Mouse (Mus musculus): ENCODE measurements around the gene Arg1. TPM values are rescaled to one million over a fixed set of nuclear protein-coding genes. Genes with fewer than 3 reads are reported as not detected.

The Arg1 gene
- polyA plus RNA-seq, 1 experiment from 2014 or later: 0.41 TPM

GRCm38 (mm10) chr10:24952549-24952948, 25.3 kb upstream of the Arg1 start:
- H3K4me1 ChIP-seq (replicated peaks): no peaks in the 10 kb centered on the region
- no peak overlapping the region for H3K4me2 ChIP-seq
- no peak overlapping the region for H3K27ac ChIP-seq (ENCODE audit: poor library complexity, severe bottlenecking)
- ATAC-seq (ENCODE audit: insufficient number of reproducible peaks, low FRiP score): no peak
- no peak overlapping the region for H3K4me3 ChIP-seq
- WGBS: 64% methylated on average over 7 of the region's 7 CpGs
- H3K9ac ChIP-seq: no peak overlapping the region
- no peaks in the 10 kb centered on the region for H3K27me3 ChIP-seq (replicated peaks)
- H3K9me3 ChIP-seq (replicated peaks): no peaks in the 10 kb centered on the region
- no peaks in the 10 kb centered on the region for H3K36me3 ChIP-seq

GRCm38 (mm10) chr10:24951575-24951974, 24.3 kb upstream of the Arg1 start:
- Histone ChIP-seq H3K4me2 (no peak overlapping the region), H3K4me3 (no peak overlapping the region)
- 80% methylated on average over 8 of the region's 8 CpGs for WGBS

GRCm38 (mm10) chr10:24950223-24950622, 22.9 kb upstream of the Arg1 start:
- ATAC-seq (ENCODE audit: insufficient number of reproducible peaks, low FRiP score): no peak
- no peak overlapping the region for H3K4me3 ChIP-seq
- no peak overlapping the region for H3K27ac ChIP-seq (ENCODE audit: poor library complexity, severe bottlenecking)
- no peaks in the 10 kb centered on the region for H3K36me3 ChIP-seq
- whole genome bisulfite sequencing: 64% methylated on average over 4 of the region's 4 CpGs
- H3K4me1 ChIP-seq (replicated peaks): no peaks in the 10 kb centered on the region
- H3K9ac ChIP-seq: no peak overlapping the region
- H3K9me3 ChIP-seq (replicated peaks): no peaks in the 10 kb centered on the region
- no peaks in the 10 kb centered on the region for H3K27me3 ChIP-seq (replicated peaks)
- H3K4me2 ChIP-seq: no peak overlapping the region

More at GRCm38 (mm10) chr10:24951575-24951974, 24.3 kb upstream of the Arg1 start:
- H3K27me3 ChIP-seq (replicated peaks): no peaks in the 10 kb centered on the region
- H3K27ac ChIP-seq (ENCODE audit: poor library complexity, severe bottlenecking): no peak overlapping the region
- H3K36me3 ChIP-seq: no peaks in the 10 kb centered on the region
- H3K9ac ChIP-seq: no peak overlapping the region
- ATAC-seq (ENCODE audit: insufficient number of reproducible peaks, low FRiP score): no peak
- no peaks in the 10 kb centered on the region for H3K9me3 ChIP-seq (replicated peaks)
- no peaks in the 10 kb centered on the region for H3K4me1 ChIP-seq (replicated peaks)

GRCm38 (mm10) chr10:24948278-24948677, 21.0 kb upstream of the Arg1 start:
- WGBS: 74% methylated on average over 8 of the region's 8 CpGs

GRCm38 (mm10) chr10:24947871-24948270, 20.6 kb upstream of the Arg1 start:
- no peaks in the 10 kb centered on the region for H3K9me3 ChIP-seq (replicated peaks)
- no peak overlapping the region for H3K4me3 ChIP-seq
- 76% methylated on average over 3 of the region's 3 CpGs for WGBS
- H3K36me3 ChIP-seq: no peaks in the 10 kb centered on the region
- ATAC-seq (ENCODE audit: insufficient number of reproducible peaks, low FRiP score): no peak
- no peak overlapping the region for H3K9ac ChIP-seq
- H3K4me1 ChIP-seq (replicated peaks): no peaks in the 10 kb centered on the region
- H3K27ac ChIP-seq (ENCODE audit: poor library complexity, severe bottlenecking): no peak overlapping the region
- H3K4me2 ChIP-seq: no peak overlapping the region
- H3K27me3 ChIP-seq (replicated peaks): no peaks in the 10 kb centered on the region

More at GRCm38 (mm10) chr10:24948278-24948677, 21.0 kb upstream of the Arg1 start:
- Histone ChIP-seq H3K9me3 (replicated peaks) (no peaks in the 10 kb centered on the region), H3K4me1 (replicated peaks) (no peaks in the 10 kb centered on the region), H3K4me3 (no peak overlapping the region), H3K27me3 (replicated peaks) (no peaks in the 10 kb centered on the region), H3K36me3 (no peaks in the 10 kb centered on the region), H3K27ac (ENCODE audit: poor library complexity, severe bottlenecking) (no peak overlapping the region), H3K4me2 (no peak overlapping the region), H3K9ac (no peak overlapping the region)
- no peak for ATAC-seq (ENCODE audit: insufficient number of reproducible peaks, low FRiP score)

- no peaks in the 10 kb centered on the region for H3K27me3 ChIP-seq (replicated peaks)
- H3K9ac ChIP-seq: no peak overlapping the region
- peaks cover 17% of the 10 kb centered on the region for H3K4me1 ChIP-seq (replicated peaks)
- H3K36me3 ChIP-seq: no peaks in the 10 kb centered on the region
- no peaks in the 10 kb centered on the region for H3K9me3 ChIP-seq (replicated peaks)
- 78% methylated on average over 6 of the region's 6 CpGs for WGBS
- H3K4me2 ChIP-seq: no peak overlapping the region
- no peak overlapping the region for H3K27ac ChIP-seq (ENCODE audit: poor library complexity, severe bottlenecking)
- no peak for ATAC-seq (ENCODE audit: insufficient number of reproducible peaks, low FRiP score)
- H3K4me3 ChIP-seq: no peak overlapping the region
These were observed 2.9 kb upstream of the Arg1 start for GRCm38 (mm10) chr10:24930143-24930542.

GRCm38 (mm10) chr10:24928072-24928471, 788 bp upstream of the Arg1 start:
- Histone ChIP-seq H3K4me3 (peak overlapping the region; percentile 26; the same call in 1 of the 2 replicates), H3K36me3 (no peaks in the 10 kb centered on the region), H3K27me3 (replicated peaks) (no peaks in the 10 kb centered on the region), H3K4me2 (peak overlapping the region; percentile 61), H3K9ac (no peak overlapping the region), H3K27ac (ENCODE audit: poor library complexity, severe bottlenecking) (no peak overlapping the region), H3K9me3 (replicated peaks) (no peaks in the 10 kb centered on the region), H3K4me1 (replicated peaks) (peaks cover 17% of the 10 kb centered on the region)
- ATAC-seq (ENCODE audit: insufficient number of reproducible peaks, low FRiP score): no peak
- WGBS: 13% methylated on average over 12 of the region's 12 CpGs

GRCm38 (mm10) chr10:24926380-24926779, 904 bp downstream of the Arg1 start:
- H3K4me3 ChIP-seq: no peak overlapping the region
- H3K4me2 ChIP-seq: no peak overlapping the region

GRCm38 (mm10) chr10:24924296-24924695, 3.0 kb downstream of the Arg1 start:
- Histone ChIP-seq H3K27me3 (replicated peaks) (no peaks in the 10 kb centered on the region), H3K27ac (ENCODE audit: poor library complexity, severe bottlenecking) (no peak overlapping the region), H3K9me3 (replicated peaks) (no peaks in the 10 kb centered on the region), H3K4me3 (no peak overlapping the region), H3K9ac (no peak overlapping the region), H3K4me1 (replicated peaks) (peaks cover 17% of the 10 kb centered on the region), H3K36me3 (no peaks in the 10 kb centered on the region), H3K4me2 (no peak overlapping the region)
- ATAC-seq (ENCODE audit: insufficient number of reproducible peaks, low FRiP score): no peak
- 57% methylated on average over 3 of the region's 3 CpGs for WGBS

More at GRCm38 (mm10) chr10:24926380-24926779, 904 bp downstream of the Arg1 start:
- no peaks in the 10 kb centered on the region for H3K9me3 ChIP-seq (replicated peaks)
- no peak overlapping the region for H3K9ac ChIP-seq
- H3K4me1 ChIP-seq (replicated peaks): peaks cover 17% of the 10 kb centered on the region
- H3K36me3 ChIP-seq: no peaks in the 10 kb centered on the region
- H3K27ac ChIP-seq (ENCODE audit: poor library complexity, severe bottlenecking): no peak overlapping the region
- no peak for ATAC-seq (ENCODE audit: insufficient number of reproducible peaks, low FRiP score)
- H3K27me3 ChIP-seq (replicated peaks): no peaks in the 10 kb centered on the region
- whole genome bisulfite sequencing: 35% methylated on average over 10 of the region's 10 CpGs

GRCm38 (mm10) chr10:24922977-24923376, 4.3 kb downstream of the Arg1 start:
- ATAC-seq (ENCODE audit: insufficient number of reproducible peaks, low FRiP score): no peak
- no peak overlapping the region for H3K4me2 ChIP-seq
- peaks cover 14% of the 10 kb centered on the region for H3K4me1 ChIP-seq (replicated peaks)
- no peak overlapping the region for H3K27ac ChIP-seq (ENCODE audit: poor library complexity, severe bottlenecking)
- H3K9me3 ChIP-seq (replicated peaks): no peaks in the 10 kb centered on the region
- H3K36me3 ChIP-seq: 0 out of 2 replicates have a peak, but pooled peaks cover 7% of the 10 kb centered on the region
- H3K4me3 ChIP-seq: no peak overlapping the region
- H3K9ac ChIP-seq: no peak overlapping the region
- H3K27me3 ChIP-seq (replicated peaks): no peaks in the 10 kb centered on the region
- 85% methylated on average over 4 of the region's 4 CpGs for WGBS

GRCm38 (mm10) chr10:24915486-24915885, 11.8 kb downstream of the Arg1 start:
- no peak for ATAC-seq (ENCODE audit: insufficient number of reproducible peaks, low FRiP score)
- H3K27ac ChIP-seq (ENCODE audit: poor library complexity, severe bottlenecking): no peak overlapping the region
- H3K9ac ChIP-seq: no peak overlapping the region
- H3K4me1 ChIP-seq (replicated peaks): no peaks in the 10 kb centered on the region
- H3K4me2 ChIP-seq: no peak overlapping the region
- no peaks in the 10 kb centered on the region for H3K9me3 ChIP-seq (replicated peaks)
- no peaks in the 10 kb centered on the region for H3K27me3 ChIP-seq (replicated peaks)
- peaks cover 50% of the 10 kb centered on the region for H3K36me3 ChIP-seq
- WGBS: 86% methylated on average over 6 of the region's 6 CpGs
- no peak overlapping the region for H3K4me3 ChIP-seq

- H3K27me3 ChIP-seq (replicated peaks): no peaks in the 10 kb centered on the region
- WGBS: 91% methylated on average over 14 of the region's 14 CpGs
- peaks cover 71% of the 10 kb centered on the region for H3K36me3 ChIP-seq
- no peak overlapping the region for H3K4me2 ChIP-seq
- no peak overlapping the region for H3K4me3 ChIP-seq
- H3K9ac ChIP-seq: no peak overlapping the region
- H3K27ac ChIP-seq (ENCODE audit: poor library complexity, severe bottlenecking): no peak overlapping the region
- no peaks in the 10 kb centered on the region for H3K4me1 ChIP-seq (replicated peaks)
- no peak for ATAC-seq (ENCODE audit: insufficient number of reproducible peaks, low FRiP score)
- no peaks in the 10 kb centered on the region for H3K9me3 ChIP-seq (replicated peaks)
These were observed 14.7 kb downstream of the Arg1 start for GRCm38 (mm10) chr10:24912576-24912975.
